Mouse (Mus musculus) ES-Bruce4 (cell line): ENCODE measurements around the gene Apol9b.
"Not testable (repeated sequence)": the region's sequence is repeated elsewhere in the genome, so short reads cannot be mapped to it uniquely, and the experiment has no call there.

Source experiments
- CTCF ChIP-seq: IDR thresholded peaks from one replicate; pipeline ENCODE4 v1.8.1; 2011; ENCODE audit warnings: low read depth, low read length
- POLR2A ChIP-seq: IDR thresholded peaks from one replicate; pipeline ENCODE4 v1.8.1; 2011; ENCODE audit warnings: low read length; ENCODE audit not compliant: insufficient read depth

DNA sequence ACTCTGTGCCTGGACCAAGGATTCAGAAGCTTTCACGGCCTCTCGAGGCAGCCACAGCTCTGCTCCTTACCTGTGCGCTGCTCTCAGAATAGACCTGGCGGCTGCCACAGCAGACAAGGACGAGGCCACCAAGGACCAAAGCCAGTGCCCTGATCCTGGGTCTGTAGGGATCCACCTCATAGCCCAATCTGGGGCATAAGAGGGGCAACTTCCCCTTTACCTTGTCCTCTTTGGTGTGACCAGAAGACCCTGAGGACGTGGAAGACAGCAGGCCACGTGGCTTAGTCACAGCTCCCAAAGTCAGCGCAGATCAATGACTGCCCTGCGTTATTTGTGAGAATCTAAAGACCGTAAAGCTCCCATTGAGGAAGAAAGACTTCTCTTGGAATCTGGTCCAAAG lies 4.0 kb downstream of the Apol9b start:
- not testable (repeated sequence) for TF ChIP-seq POLR2A, CTCF
